7 mouse cellular contexts compared by ENCODE assay signal in genomic region chr1:88705799-88706198, GRCm38 (mm10). TPM values are rescaled to one million over a fixed set of nuclear protein-coding genes. Genes with fewer than 3 reads are reported as not detected.
DNase-seq lines count a peak whose midpoint lies in the region; ATAC-seq lines count a peak whose summit lies in the region.

No protein-coding gene starts in this region.

- H3K27me3 ChIP-seq in midbrain, embryonic 15.5 days (replicated peaks): no peaks in the 10 kb centered on the region

- peak overlapping the region; percentile 40 for H3K27ac ChIP-seq in midbrain, embryonic 15.5 days

- DNase-seq in adrenal gland, postnatal 10 days: peak; percentile 93
- peak; percentile 89 for DNase-seq in embryo, embryonic 11.5 days (ENCODE audit: low read depth, low spot score)
- peak; percentile 70 to 87 for DNase-seq in gastrocnemius, postnatal 4 days (ENCODE audit: low spot score in 2 of 2)
- peak; percentile 82 for DNase-seq in kidney, adult 11 months
- peak; percentile 94 for DNase-seq in left cerebral cortex, postnatal 4 days
- DNase-seq in spleen, adult 18-20 months: peak; percentile 74 to 87

- no peak overlapping the region for H3K4me3 ChIP-seq in midbrain, embryonic 15.5 days

- peaks cover 25% of the 10 kb centered on the region for H3K4me1 ChIP-seq in midbrain, embryonic 15.5 days

- ATAC-seq in midbrain, embryonic 15.5 days (replicated peaks): peak; percentile 74

- H3K4me2 ChIP-seq in midbrain, embryonic 15.5 days: peak overlapping the region; percentile 14; the same call in 1 of the 2 replicates

- WGBS in midbrain, embryonic 15.5 days: under 1% methylated on average over 15 of the region's 15 CpGs

- intact Hi-C loops in left cerebral cortex, postnatal 4 days (cut with DNase I): loop anchor here (2.0 to 5.0 kb wide), 2 partner anchors 143 to 347 kb away; no protein-coding TSS in a partner anchor

- H3K36me3 ChIP-seq in midbrain, embryonic 15.5 days (replicated peaks): no peaks in the 10 kb centered on the region

- H3K9ac ChIP-seq in midbrain, embryonic 15.5 days: no peak overlapping the region

- no peaks in the 10 kb centered on the region for H3K9me3 ChIP-seq in midbrain, embryonic 15.5 days

RNA-seq across cellular contexts. Expression of gene Arl4c, which starts 3.8 kb away (rescaled TPM):
- 10 to 100 TPM; 12.5 to 14.9 TPM for total RNA-seq in adrenal gland, postnatal 10 days (2021)
- 1 to 10 TPM; 7.1 to 7.6 TPM for total RNA-seq in gastrocnemius, postnatal 4 days (2021)
- total RNA-seq in left cerebral cortex, postnatal 4 days (2021): 10 to 100 TPM; 82.8 to 83.3 TPM
- 55.3 and 55.6 TPM in 2 replicates for polyA plus RNA-seq in midbrain, embryonic 15.5 days (2015; fragmentation: Nextera tagmentation; extraction: Ambion mirVana)

Comparison
In these comparisons a context has a peak if more than half of its experiments do, and no peak if none do; other contexts are left out.
1. RNA of gene Arl4c, which starts 3.8 kb away (total RNA-seq): 82.8 to 83.3 TPM in left cerebral cortex, postnatal 4 days; 12.5 to 14.9 TPM in adrenal gland, postnatal 10 days and 7.1 to 7.6 TPM in gastrocnemius, postnatal 4 days; every median in the first group is over 4 times any median in the second.
2. Peak in every context shown above with its lines, with median percentiles within 50 percentile points of each other: DNase-seq.